Mouse (Mus musculus): ENCODE results near the gene Pdcd4. TPM values are rescaled to one million over a fixed set of nuclear protein-coding genes. Genes with fewer than 3 reads are reported as not detected.
"Not testable (repeated sequence)": the region's sequence is repeated elsewhere in the genome, so short reads cannot be mapped to it uniquely, and the experiment has no call there.

Pdcd4 gene
- polyA plus RNA-seq, 1 experiment from 2014 or later, result 41.2 TPM

- Histone ChIP-seq H3K9ac (replicated peaks) (no peak overlapping the region), H3K4me2 (ENCODE audit: low read depth, low read length) (no peak overlapping the region), H3K4me3 (ENCODE audit: low read depth, low read length) (no peak overlapping the region), H3K36me3 (replicated peaks; ENCODE audit: insufficient read depth, low read length) (peaks cover 60% of the 10 kb centered on the region), H3K27ac (ENCODE audit: low read depth) (peak overlapping the region; percentile 61), H3K4me1 (ENCODE audit: insufficient read depth) (peaks cover 9% of the 10 kb centered on the region), H3K9me3 (ENCODE audit: low read length) (no peaks in the 10 kb centered on the region), H3K27me3 (ENCODE audit: insufficient read depth, low read length) (no peaks in the 10 kb centered on the region)
- ATAC-seq (peak; percentile 92), DNase-seq (peak; percentile 34)
- TF ChIP-seq CTCF (IDR thresholded peaks at IDR 0.05; ENCODE audit: low read depth), result no peak
- 73% methylated on average over 4 of the region's 4 CpGs for WGBS (ENCODE audit: insufficient replicate concordance)
These were observed 22.9 kb downstream of the Pdcd4 start for GRCm38 (mm10) chr19:53914950-53915349.

GRCm38 (mm10) chr19:53919541-53919940 is 27.5 kb downstream of the Pdcd4 start:
- H3K4me3 ChIP-seq (ENCODE audit: low read depth, low read length), result no peak overlapping the region
- no peak overlapping the region for H3K4me2 ChIP-seq (ENCODE audit: low read depth, low read length)
- DNase-seq (no peak), ATAC-seq (no peak)
- peaks cover 1% of the 10 kb centered on the region for H3K4me1 ChIP-seq (ENCODE audit: insufficient read depth)
- H3K9me3 ChIP-seq (ENCODE audit: low read length), result no peaks in the 10 kb centered on the region
- H3K36me3 ChIP-seq (replicated peaks; ENCODE audit: insufficient read depth, low read length), result peaks cover 49% of the 10 kb centered on the region
- TF ChIP-seq EP300 (IDR thresholded peaks at IDR 0.05; ENCODE audit: low read depth) (no peak), CTCF (IDR thresholded peaks at IDR 0.05; ENCODE audit: low read depth) (no peak)
- H3K27me3 ChIP-seq (ENCODE audit: insufficient read depth, low read length), result no peaks in the 10 kb centered on the region
- 84% methylated on average over 10 of the region's 10 CpGs for WGBS (ENCODE audit: insufficient replicate concordance)
- no peak overlapping the region for H3K9ac ChIP-seq (replicated peaks)
- no peak overlapping the region for H3K27ac ChIP-seq (ENCODE audit: low read depth)

GRCm38 (mm10) chr19:53921996-53922395 is 30.0 kb downstream of the Pdcd4 start:
- not testable (repeated sequence) for H3K27ac ChIP-seq (ENCODE audit: low read depth); H3K9ac ChIP-seq (replicated peaks); H3K4me2 ChIP-seq (ENCODE audit: low read depth, low read length); DNase-seq; H3K4me3 ChIP-seq (ENCODE audit: low read depth, low read length); H3K9me3 ChIP-seq (ENCODE audit: low read length); H3K27me3 ChIP-seq (ENCODE audit: insufficient read depth, low read length); H3K4me1 ChIP-seq (ENCODE audit: insufficient read depth); ATAC-seq
- WGBS (ENCODE audit: insufficient replicate concordance), result 88% methylated on average over 3 of the region's 3 CpGs
- peaks cover 55% of the 10 kb centered on the region for H3K36me3 ChIP-seq (replicated peaks; ENCODE audit: insufficient read depth, low read length)

- H3K9ac ChIP-seq (replicated peaks), result no peak overlapping the region
- no peak overlapping the region for H3K4me2 ChIP-seq (ENCODE audit: low read depth, low read length)
- no peaks in the 10 kb centered on the region for H3K27me3 ChIP-seq (ENCODE audit: insufficient read depth, low read length)
- no peaks in the 10 kb centered on the region for H3K9me3 ChIP-seq (ENCODE audit: low read length)
- no peak overlapping the region for H3K4me3 ChIP-seq (ENCODE audit: low read depth, low read length)
- H3K36me3 ChIP-seq (replicated peaks; ENCODE audit: insufficient read depth, low read length), result peaks cover 46% of the 10 kb centered on the region
- no peaks in the 10 kb centered on the region for H3K4me1 ChIP-seq (ENCODE audit: insufficient read depth)
- 77% methylated on average over 2 of the region's 2 CpGs for WGBS (ENCODE audit: insufficient replicate concordance)
- ATAC-seq, result peak; percentile 51; the same call in 1 of the 2 replicates
- H3K27ac ChIP-seq (ENCODE audit: low read depth), result no peak overlapping the region
- peak; percentile 48 for DNase-seq
- peak; percentile 49 for TF ChIP-seq CTCF (IDR thresholded peaks at IDR 0.05; ENCODE audit: low read depth)
- TF ChIP-seq EP300 (IDR thresholded peaks at IDR 0.05; ENCODE audit: low read depth), result no peak
These were observed 33.3 kb downstream of the Pdcd4 start for GRCm38 (mm10) chr19:53925338-53925751.

DNA sequence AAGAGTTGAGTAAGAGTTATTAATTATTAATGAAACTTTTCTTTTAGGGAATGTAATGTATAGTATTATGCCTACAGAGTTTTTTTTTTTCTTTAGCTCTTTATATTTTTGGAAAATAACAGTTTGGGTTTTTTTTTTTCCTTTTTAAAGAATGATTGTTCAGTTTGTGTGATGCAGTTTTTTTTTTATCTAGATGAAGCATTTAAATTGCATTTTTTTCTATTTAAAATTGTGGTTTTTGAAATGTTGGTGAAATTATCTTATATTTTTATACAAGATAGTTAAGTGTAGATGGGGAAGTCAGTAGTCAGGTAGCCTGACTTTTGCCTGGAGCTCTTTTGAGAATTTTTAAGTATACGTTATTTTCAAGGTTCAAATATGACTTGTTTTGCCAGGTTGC is 34.7 kb downstream of the Pdcd4 start:
- TF ChIP-seq EP300 (IDR thresholded peaks at IDR 0.05; ENCODE audit: low read depth), result no peak
- no peak for TF ChIP-seq CTCF (IDR thresholded peaks at IDR 0.05; ENCODE audit: low read depth)
- no peaks in the 10 kb centered on the region for H3K4me1 ChIP-seq (ENCODE audit: insufficient read depth)
- no peak overlapping the region for H3K27ac ChIP-seq (ENCODE audit: low read depth)
- no peaks in the 10 kb centered on the region for H3K27me3 ChIP-seq (ENCODE audit: insufficient read depth, low read length)
- no peak for DNase-seq
- no peak for ATAC-seq
- no peaks in the 10 kb centered on the region for H3K9me3 ChIP-seq (ENCODE audit: low read length)
- H3K4me3 ChIP-seq (ENCODE audit: low read depth, low read length), result no peak overlapping the region
- no peak overlapping the region for H3K4me2 ChIP-seq (ENCODE audit: low read depth, low read length)
- 93% methylated on average over 1 of the region's 1 CpGs for WGBS (ENCODE audit: insufficient replicate concordance)
- peaks cover 45% of the 10 kb centered on the region for H3K36me3 ChIP-seq (replicated peaks; ENCODE audit: insufficient read depth, low read length)
- no peak overlapping the region for H3K9ac ChIP-seq (replicated peaks)

DNA sequence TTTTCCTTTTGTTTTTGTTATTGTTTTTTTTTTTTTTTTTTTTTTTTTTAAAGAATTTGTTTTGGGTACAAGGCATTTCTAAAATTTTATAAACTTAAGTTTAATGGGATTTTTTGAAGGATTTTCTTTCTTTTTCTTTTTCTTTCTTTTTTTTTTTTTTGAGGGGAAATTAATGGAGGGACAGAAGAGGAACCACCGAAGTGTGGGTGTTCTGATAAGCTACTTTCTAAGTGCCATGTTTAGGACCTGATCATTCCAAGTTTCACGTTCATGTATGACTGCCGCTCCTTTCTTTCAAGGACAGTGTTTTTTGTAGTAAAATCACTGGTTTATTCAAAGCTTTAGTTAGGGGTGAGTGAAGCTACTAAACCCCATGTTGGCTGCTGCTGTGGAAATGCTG is 37.2 kb downstream of the Pdcd4 start:
- WGBS (ENCODE audit: insufficient replicate concordance), result 43% methylated on average over 3 of the region's 3 CpGs
- no peak overlapping the region for H3K27ac ChIP-seq (ENCODE audit: low read depth)
- H3K36me3 ChIP-seq (replicated peaks; ENCODE audit: insufficient read depth, low read length), result peaks cover 46% of the 10 kb centered on the region
- H3K4me2 ChIP-seq (ENCODE audit: low read depth, low read length), result no peak overlapping the region
- no peaks in the 10 kb centered on the region for H3K9me3 ChIP-seq (ENCODE audit: low read length)
- no peaks in the 10 kb centered on the region for H3K27me3 ChIP-seq (ENCODE audit: insufficient read depth, low read length)
- ATAC-seq (no peak), DNase-seq (no peak)
- H3K4me3 ChIP-seq (ENCODE audit: low read depth, low read length), result no peak overlapping the region
- TF ChIP-seq CTCF (IDR thresholded peaks at IDR 0.05; ENCODE audit: low read depth) (no peak), EP300 (IDR thresholded peaks at IDR 0.05; ENCODE audit: low read depth) (no peak)
- no peaks in the 10 kb centered on the region for H3K4me1 ChIP-seq (ENCODE audit: insufficient read depth)
- no peak overlapping the region for H3K9ac ChIP-seq (replicated peaks)

GRCm38 (mm10) chr19:53933050-53933449 is 41.0 kb downstream of the Pdcd4 start:
- no peak for ATAC-seq
- H3K36me3 ChIP-seq (replicated peaks; ENCODE audit: insufficient read depth, low read length), result peaks cover 38% of the 10 kb centered on the region
- H3K4me3 ChIP-seq (ENCODE audit: low read depth, low read length), result no peak overlapping the region
- no peak for TF ChIP-seq EP300 (IDR thresholded peaks at IDR 0.05; ENCODE audit: low read depth)
- TF ChIP-seq CTCF (IDR thresholded peaks at IDR 0.05; ENCODE audit: low read depth), result no peak
- no peak for DNase-seq
- no peaks in the 10 kb centered on the region for H3K27me3 ChIP-seq (ENCODE audit: insufficient read depth, low read length)
- H3K27ac ChIP-seq (ENCODE audit: low read depth), result no peak overlapping the region
- no peaks in the 10 kb centered on the region for H3K4me1 ChIP-seq (ENCODE audit: insufficient read depth)
- H3K9ac ChIP-seq (replicated peaks), result no peak overlapping the region
- H3K9me3 ChIP-seq (ENCODE audit: low read length), result no peaks in the 10 kb centered on the region
- no peak overlapping the region for H3K4me2 ChIP-seq (ENCODE audit: low read depth, low read length)

All from liver, postnatal 0 days (tissue).